Mouse (Mus musculus) midbrain, embryonic 10.5 days (tissue): Measurements from ENCODE around the gene Sstr4. TPM values are rescaled to one million over a fixed set of nuclear protein-coding genes. Genes with fewer than 3 reads are reported as not detected.

Source experiments
- DNase-seq: peaks from one replicate; pipeline ENCODE4 v3.0.0-alpha.2; 2017; ENCODE audit warnings: low spot score
- H3K27ac ChIP-seq: fragments of 300-500 bp; sonication (generic); replicated peaks from 2 replicates; pipeline ENCODE4 v1.5.1; 2016; ENCODE audit warnings: mild to moderate bottlenecking
- H3K27me3 ChIP-seq: fragments of 300-500 bp; sonication (generic); 2 replicates; pipeline ENCODE4 v1.6.1; 2016; ENCODE audit warnings: low read depth, mild to moderate bottlenecking; ENCODE audit not compliant: poor library complexity, severe bottlenecking
- H3K36me3 ChIP-seq: fragments of 300-500 bp; sonication (generic); 2 replicates; pipeline ENCODE4 v1.6.1; 2016; ENCODE audit warnings: mild to moderate bottlenecking, moderate library complexity
- H3K4me1 ChIP-seq: fragments of 300-500 bp; sonication (generic); 2 replicates; pipeline ENCODE4 v1.6.1; 2016
- H3K4me3 ChIP-seq: fragments of 300-500 bp; sonication (generic); 2 replicates; pipeline ENCODE4 v1.5.1; 2016; ENCODE audit warnings: mild to moderate bottlenecking, moderate library complexity
- H3K9me3 ChIP-seq: fragments of 300-500 bp; sonication (generic); replicated peaks from 2 replicates; pipeline ENCODE4 v1.6.1; 2016; ENCODE audit warnings: mild to moderate bottlenecking
- WGBS: fragments of 180-500 bp; shearing (Covaris S2); methylation state at CpG from one replicate; pipeline ENCODE4 v1.1.7; 2016; 5-methylcytosine and 5-hydroxymethylcytosine counted together
- polyA plus RNA-seq: library from polyadenylated mRNA; unstranded; fragments of >200 nt; fragmentation: Nextera tagmentation; extraction: Ambion mirVana; gene quantifications from 2 replicates; pipeline ENCODE4 v1.2.1, GENCODE M21; 2016

The Sstr4 gene
- 0.51 and 0.86 TPM in 2 replicates for polyA plus RNA-seq

DNA sequence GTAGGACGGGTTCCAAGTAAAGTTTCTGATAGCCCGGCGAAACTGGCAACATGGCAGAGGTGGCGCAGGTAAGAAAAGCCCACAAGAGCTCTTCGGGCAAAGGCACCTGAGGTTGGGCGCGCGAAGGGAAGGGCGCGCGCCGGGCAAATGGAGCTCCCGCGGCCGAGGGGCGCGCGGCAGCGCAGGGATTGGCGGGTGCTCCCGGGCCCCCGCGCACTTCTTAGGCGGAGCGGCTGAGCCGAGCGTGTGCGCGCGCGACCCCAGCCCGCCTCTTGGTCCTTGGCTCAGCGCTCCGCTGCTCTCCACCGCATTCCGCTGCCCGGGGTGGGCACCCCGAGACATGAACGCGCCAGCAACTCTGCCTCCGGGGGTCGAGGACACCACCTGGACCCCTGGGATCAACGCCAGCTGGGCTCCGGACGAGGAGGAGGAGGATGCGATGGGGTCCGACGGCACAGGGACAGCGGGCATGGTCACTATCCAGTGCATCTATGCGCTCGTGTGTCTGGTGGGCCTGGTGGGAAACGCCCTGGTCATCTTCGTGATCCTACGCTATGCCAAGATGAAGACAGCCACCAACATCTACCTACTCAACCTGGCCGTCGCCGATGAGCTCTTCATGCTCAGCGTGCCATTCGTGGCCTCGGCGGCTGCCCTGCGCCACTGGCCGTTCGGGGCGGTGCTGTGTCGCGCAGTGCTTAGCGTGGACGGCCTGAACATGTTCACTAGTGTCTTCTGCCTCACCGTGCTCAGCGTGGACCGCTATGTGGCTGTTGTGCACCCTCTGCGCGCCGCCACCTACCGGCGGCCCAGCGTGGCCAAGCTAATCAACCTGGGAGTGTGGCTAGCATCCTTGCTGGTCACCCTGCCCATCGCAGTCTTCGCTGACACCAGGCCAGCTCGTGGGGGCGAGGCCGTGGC is at the start of gene Sstr4:
TSS of gene Sstr4 (plus strand) at position 214 of the 921 bp plus-strand sequence.
- peak within 1 kb of the TSS; percentile 62 for H3K4me3 ChIP-seq
- no peaks in the 10 kb centered on the region for H3K36me3 ChIP-seq
- 5% methylated on average over 83 of the region's 83 CpGs for WGBS
- no peaks in the 10 kb centered on the region for H3K9me3 ChIP-seq
- peak; percentile 56 for DNase-seq
- peaks cover 15% of the 10 kb centered on the region for H3K4me1 ChIP-seq
- peaks cover 50% of the 10 kb centered on the region for H3K27me3 ChIP-seq
- H3K27ac ChIP-seq, result no peak within 1 kb of the TSS; the same call in 1 of the 2 replicates

DNA sequence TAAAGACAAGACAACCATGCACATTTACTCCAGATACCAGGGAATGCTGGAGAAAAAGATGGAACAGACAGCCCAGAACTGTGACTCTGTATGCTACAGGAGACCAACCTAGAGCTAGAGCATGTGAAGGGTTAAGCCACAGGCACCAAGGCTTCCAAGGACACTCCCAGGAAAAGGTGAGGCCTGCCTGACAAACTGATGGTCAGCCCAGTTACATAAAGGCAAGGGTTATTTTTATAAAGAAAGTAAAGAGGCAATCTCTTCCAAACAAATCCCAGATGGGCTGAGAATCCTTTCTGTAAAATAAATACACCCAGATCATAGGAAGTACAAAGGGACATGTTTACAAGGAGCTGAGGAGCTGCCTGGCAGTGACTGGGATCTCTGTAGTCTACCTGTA is 49.8 kb upstream of the Sstr4 start:
- no peak overlapping the region for H3K27ac ChIP-seq
- no peak for DNase-seq
- no peaks in the 10 kb centered on the region for H3K4me1 ChIP-seq
- H3K4me3 ChIP-seq, result no peak overlapping the region
- no peaks in the 10 kb centered on the region for H3K36me3 ChIP-seq
- no peaks in the 10 kb centered on the region for H3K27me3 ChIP-seq
- H3K9me3 ChIP-seq, result no peaks in the 10 kb centered on the region

GRCm38 (mm10) chr2:148346976-148347375 is 48.2 kb upstream of the Sstr4 start:
- Histone ChIP-seq H3K4me1 (no peaks in the 10 kb centered on the region), H3K9me3 (no peaks in the 10 kb centered on the region), H3K4me3 (no peak overlapping the region), H3K36me3 (no peaks in the 10 kb centered on the region), H3K27me3 (no peaks in the 10 kb centered on the region), H3K27ac (no peak overlapping the region)
- DNase-seq, result no peak
- 97% methylated on average over 1 of the region's 1 CpGs for WGBS

- H3K9me3 ChIP-seq, result no peaks in the 10 kb centered on the region
- no peaks in the 10 kb centered on the region for H3K36me3 ChIP-seq
- no peak for DNase-seq
- 83% methylated on average over 4 of the region's 4 CpGs for WGBS
- no peaks in the 10 kb centered on the region for H3K27me3 ChIP-seq
- no peaks in the 10 kb centered on the region for H3K4me1 ChIP-seq
- no peak overlapping the region for H3K4me3 ChIP-seq
- no peak overlapping the region for H3K27ac ChIP-seq
These were observed 45.4 kb upstream of the Sstr4 start for GRCm38 (mm10) chr2:148349509-148350307.

DNA sequence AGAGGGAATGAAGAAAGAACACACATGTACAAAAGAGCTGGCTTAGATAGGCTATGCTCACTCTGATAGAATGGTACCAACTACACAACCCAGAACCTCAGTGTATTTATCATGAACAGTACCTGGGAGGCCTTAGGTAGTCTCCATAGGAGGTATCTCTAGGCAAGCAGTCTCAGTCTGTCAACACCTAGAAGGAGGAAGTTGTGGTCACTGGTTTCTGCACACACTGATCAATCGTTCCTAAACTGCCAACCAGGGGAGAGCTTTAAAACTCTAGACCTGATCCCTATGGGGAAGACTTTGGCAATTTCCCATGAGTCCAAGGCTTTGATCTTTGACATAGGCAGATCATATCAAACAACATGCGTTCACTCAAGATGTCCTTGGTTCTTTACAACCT is 44.7 kb upstream of the Sstr4 start:
- Histone ChIP-seq H3K4me1 (no peaks in the 10 kb centered on the region), H3K9me3 (no peaks in the 10 kb centered on the region), H3K27ac (no peak overlapping the region), H3K4me3 (no peak overlapping the region), H3K36me3 (no peaks in the 10 kb centered on the region), H3K27me3 (no peaks in the 10 kb centered on the region)
- 81% methylated on average over 2 of the region's 2 CpGs for WGBS
- no peak for DNase-seq

GRCm38 (mm10) chr2:148352655-148353054 is 42.5 kb upstream of the Sstr4 start:
- 86% methylated on average over 1 of the region's 1 CpGs for WGBS
- no peak for DNase-seq

GRCm38 (mm10) chr2:148357145-148357544 is 38.0 kb upstream of the Sstr4 start:
- no peaks in the 10 kb centered on the region for H3K27me3 ChIP-seq
- no peak for DNase-seq
- H3K36me3 ChIP-seq, result no peaks in the 10 kb centered on the region
- no peaks in the 10 kb centered on the region for H3K9me3 ChIP-seq
- no peaks in the 10 kb centered on the region for H3K4me1 ChIP-seq
- WGBS, result 82% methylated on average over 1 of the region's 1 CpGs
- H3K27ac ChIP-seq, result no peak overlapping the region
- no peak overlapping the region for H3K4me3 ChIP-seq

More at GRCm38 (mm10) chr2:148352655-148353054, 42.5 kb upstream of the Sstr4 start:
- H3K4me3 ChIP-seq, result no peak overlapping the region
- H3K9me3 ChIP-seq, result no peaks in the 10 kb centered on the region
- no peaks in the 10 kb centered on the region for H3K27me3 ChIP-seq
- no peaks in the 10 kb centered on the region for H3K4me1 ChIP-seq
- H3K36me3 ChIP-seq, result no peaks in the 10 kb centered on the region
- no peak overlapping the region for H3K27ac ChIP-seq

- no peak for DNase-seq
- WGBS, result 92% methylated on average over 3 of the region's 3 CpGs
- Histone ChIP-seq H3K27ac (no peak overlapping the region), H3K27me3 (no peaks in the 10 kb centered on the region), H3K4me3 (no peak overlapping the region), H3K36me3 (no peaks in the 10 kb centered on the region), H3K4me1 (no peaks in the 10 kb centered on the region), H3K9me3 (no peaks in the 10 kb centered on the region)
These were observed 30.6 kb upstream of the Sstr4 start for GRCm38 (mm10) chr2:148364536-148364935.

DNA sequence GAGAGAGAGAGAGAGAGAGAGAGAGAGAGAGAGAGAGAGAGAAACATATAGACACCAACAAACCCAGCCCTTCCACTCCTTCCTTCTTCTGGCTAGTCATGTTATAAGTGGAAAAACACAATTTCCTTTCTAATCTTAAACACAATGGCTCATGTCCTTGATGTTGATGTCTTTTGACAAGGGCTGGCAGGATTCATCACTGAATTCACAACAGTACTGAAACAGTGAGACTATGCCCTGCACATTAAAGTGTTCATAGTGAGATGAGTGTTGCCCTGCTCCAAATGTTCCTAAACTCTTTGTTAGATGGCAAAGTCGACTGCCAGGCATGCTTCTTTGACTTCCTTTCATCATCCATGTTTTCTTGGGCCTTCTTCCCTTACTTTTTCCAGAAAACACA is 29.9 kb upstream of the Sstr4 start:
- WGBS, result 45% methylated on average over 1 of the region's 1 CpGs
- Histone ChIP-seq H3K36me3 (no peaks in the 10 kb centered on the region), H3K9me3 (no peaks in the 10 kb centered on the region), H3K27me3 (no peaks in the 10 kb centered on the region), H3K27ac (no peak overlapping the region), H3K4me3 (no peak overlapping the region), H3K4me1 (no peaks in the 10 kb centered on the region)
- no peak for DNase-seq

DNA sequence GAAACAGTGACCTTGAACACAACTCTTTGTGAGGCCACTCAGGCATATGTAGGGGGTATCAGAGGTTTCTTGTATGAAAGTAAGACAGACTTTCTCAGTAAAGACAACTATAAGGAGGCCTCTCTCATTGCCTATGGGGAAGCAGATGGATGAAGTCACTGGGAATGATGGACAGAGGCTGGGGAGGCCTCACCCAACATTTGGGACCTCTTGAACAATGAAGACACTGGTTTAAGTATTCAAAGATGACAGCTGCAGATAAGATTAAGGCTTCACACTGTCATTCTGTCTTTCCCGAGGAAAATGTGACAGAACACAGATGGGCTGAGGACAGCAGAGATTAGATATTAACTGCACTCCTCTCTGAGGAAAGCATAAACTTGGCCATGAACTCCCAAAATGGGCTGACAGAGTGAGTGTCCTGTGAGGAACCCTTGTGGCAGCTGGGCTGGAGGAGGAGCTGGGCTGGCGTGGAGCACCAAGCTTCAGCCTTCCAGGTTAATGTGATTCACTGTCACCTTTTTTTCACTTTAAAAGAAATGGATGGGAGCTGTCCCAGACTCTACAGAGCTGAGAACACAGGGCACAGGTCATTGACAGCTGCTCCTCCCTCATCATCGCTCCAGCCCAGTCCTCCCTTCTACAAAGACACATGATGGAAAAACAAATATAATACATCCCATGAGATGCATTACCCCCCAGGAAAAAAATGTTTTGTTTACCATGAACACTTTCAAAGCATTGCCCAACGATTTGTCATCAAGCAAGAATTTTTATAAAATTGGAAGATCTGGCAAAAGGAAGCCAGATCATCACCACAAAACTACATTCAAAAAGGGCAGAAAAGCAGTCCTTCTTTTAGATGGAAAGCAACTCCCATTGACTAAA is 23.2 kb upstream of the Sstr4 start:
- H3K4me1 ChIP-seq, result no peaks in the 10 kb centered on the region
- no peak overlapping the region for H3K27ac ChIP-seq
- H3K4me3 ChIP-seq, result no peak overlapping the region
- H3K27me3 ChIP-seq, result no peaks in the 10 kb centered on the region
- no peaks in the 10 kb centered on the region for H3K9me3 ChIP-seq
- WGBS, result 85% methylated on average over 4 of the region's 4 CpGs
- H3K36me3 ChIP-seq, result no peaks in the 10 kb centered on the region
- DNase-seq, result no peak

DNA sequence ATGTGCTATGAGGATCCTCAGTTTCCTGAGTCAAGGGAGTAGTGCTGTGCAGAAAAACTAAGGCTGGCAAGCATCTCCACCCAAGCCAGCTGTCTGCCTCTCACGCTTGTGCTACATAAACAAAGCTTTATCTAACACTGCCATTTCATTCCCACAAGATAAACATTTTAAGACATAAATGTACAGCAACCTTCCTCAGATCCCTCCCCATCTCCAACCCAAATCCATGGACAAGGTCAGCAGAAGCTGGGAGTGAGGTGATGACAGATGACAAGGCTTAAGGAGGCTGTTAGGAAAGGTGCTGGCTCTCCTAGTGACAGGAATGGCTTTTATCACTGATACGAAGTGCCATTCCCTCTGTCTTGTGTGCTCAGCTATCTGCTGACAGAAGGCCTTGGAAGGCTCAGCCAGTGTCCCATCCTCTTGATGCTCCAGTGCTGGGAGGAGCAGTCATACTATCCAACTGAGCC is 21.5 kb upstream of the Sstr4 start:
- Histone ChIP-seq H3K27me3 (no peaks in the 10 kb centered on the region), H3K4me1 (no peaks in the 10 kb centered on the region), H3K36me3 (no peaks in the 10 kb centered on the region), H3K27ac (no peak overlapping the region), H3K4me3 (no peak overlapping the region), H3K9me3 (no peaks in the 10 kb centered on the region)
- no peak for DNase-seq
- 84% methylated on average over 2 of the region's 2 CpGs for WGBS
